Mouse (Mus musculus): ENCODE measurements around the gene Rab34. TPM values are rescaled to one million over a fixed set of nuclear protein-coding genes. Genes with fewer than 3 reads are reported as not detected.

Rab34 gene
- total and polyA plus RNA-seq, 3 experiments: 8.2 to 17.2 (median 9.8) TPM

GRCm38 (mm10) chr11:78207190-78207589 is 19.0 kb downstream of the Rab34 start:
- WGBS: 89% methylated on average over 7 of the region's 7 CpGs

DNA sequence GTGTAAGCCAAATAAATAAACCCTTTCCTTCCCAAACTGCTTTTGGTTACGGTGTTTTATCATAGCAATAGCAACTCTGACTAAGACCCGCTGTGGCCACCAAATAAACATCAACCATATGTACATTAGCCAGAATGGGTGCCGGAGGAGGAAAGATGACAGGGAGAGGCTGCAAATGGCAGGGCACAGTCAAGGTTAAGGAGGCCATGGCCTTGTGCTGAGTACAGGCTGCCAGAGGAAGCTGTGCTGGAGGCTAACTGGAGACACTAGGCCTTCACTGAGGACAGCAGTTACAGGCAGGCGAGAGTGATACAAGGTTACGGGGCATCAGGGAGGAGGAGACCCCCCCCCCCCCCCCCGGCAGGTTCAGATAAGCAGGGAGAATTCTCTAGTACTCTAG is 21.7 kb downstream of the Rab34 start:
- no peak overlapping the region for H3K27ac ChIP-seq
- H3K4me3 ChIP-seq: no peak overlapping the region
- TF ChIP-seq CTCF (IDR thresholded peaks at IDR 0.05) (no peak), EP300 (IDR thresholded peaks at IDR 0.05; ENCODE audit: insufficient read depth, low read depth, low read length) (no peak), POLR2A (IDR thresholded peaks at IDR 0.05; ENCODE audit: insufficient read depth, low read depth, low read length) (no peak)
- no peaks in the 10 kb centered on the region for H3K79me2 ChIP-seq (replicated peaks; ENCODE audit: control insufficient read depth, insufficient read depth, low read length)
- peaks cover 2% of the 10 kb centered on the region; the same call in 1 of the 2 replicates for H3K4me1 ChIP-seq (ENCODE audit: control insufficient read depth, insufficient read depth, low read length)
- DNase-seq: no peak
- 81% methylated on average over 6 of the region's 6 CpGs for WGBS
- no peaks in the 10 kb centered on the region for H3K27me3 ChIP-seq (ENCODE audit: control insufficient read depth, insufficient read depth, low read length)
- H3K36me3 ChIP-seq (ENCODE audit: control insufficient read depth, insufficient read depth, low read length): no peaks in the 10 kb centered on the region
- intact Hi-C loops (cut with DNase I): no loop called here
- H3K9ac ChIP-seq (ENCODE audit: low read depth, low read length): no peak overlapping the region

More at GRCm38 (mm10) chr11:78207190-78207589, 19.0 kb downstream of the Rab34 start:
- H3K9ac ChIP-seq (ENCODE audit: low read depth, low read length): no peak overlapping the region
- intact Hi-C loops (cut with DNase I): no loop called here
- H3K27me3 ChIP-seq (ENCODE audit: control insufficient read depth, insufficient read depth, low read length): no peaks in the 10 kb centered on the region
- TF ChIP-seq POLR2A (IDR thresholded peaks at IDR 0.05; ENCODE audit: insufficient read depth, low read depth, low read length) (no peak), EP300 (IDR thresholded peaks at IDR 0.05; ENCODE audit: insufficient read depth, low read depth, low read length) (no peak)
- no peak overlapping the region for H3K4me3 ChIP-seq
- DNase-seq: no peak
- no peaks in the 10 kb centered on the region for H3K79me2 ChIP-seq (replicated peaks; ENCODE audit: control insufficient read depth, insufficient read depth, low read length)
- no peaks in the 10 kb centered on the region for H3K36me3 ChIP-seq (ENCODE audit: control insufficient read depth, insufficient read depth, low read length)
- H3K27ac ChIP-seq: no peak overlapping the region
- peaks cover 2% of the 10 kb centered on the region; the same call in 1 of the 2 replicates for H3K4me1 ChIP-seq (ENCODE audit: control insufficient read depth, insufficient read depth, low read length)

GRCm38 (mm10) chr11:78210615-78211014 is 22.4 kb downstream of the Rab34 start:
- Histone ChIP-seq H3K27me3 (ENCODE audit: control insufficient read depth, insufficient read depth, low read length) (no peaks in the 10 kb centered on the region), H3K79me2 (replicated peaks; ENCODE audit: control insufficient read depth, insufficient read depth, low read length) (no peaks in the 10 kb centered on the region), H3K9ac (ENCODE audit: low read depth, low read length) (no peak overlapping the region), H3K4me1 (ENCODE audit: control insufficient read depth, insufficient read depth, low read length) (peaks cover 2% of the 10 kb centered on the region; the same call in 1 of the 2 replicates), H3K36me3 (ENCODE audit: control insufficient read depth, insufficient read depth, low read length) (no peaks in the 10 kb centered on the region), H3K27ac (no peak overlapping the region), H3K4me3 (no peak overlapping the region)
- DNase-seq: no peak
- intact Hi-C loops (cut with DNase I): no loop called here
- TF ChIP-seq EP300 (IDR thresholded peaks at IDR 0.05; ENCODE audit: insufficient read depth, low read depth, low read length): 0 out of 2 replicates have a peak, but pooled peaks have one; percentile 69
- no peak for TF ChIP-seq CTCF (IDR thresholded peaks at IDR 0.05)
- WGBS: 48% methylated on average over 7 of the region's 7 CpGs

- Histone ChIP-seq H3K27me3 (ENCODE audit: control insufficient read depth, insufficient read depth, low read length) (no peaks in the 10 kb centered on the region), H3K9ac (ENCODE audit: low read depth, low read length) (no peak overlapping the region), H3K36me3 (ENCODE audit: control insufficient read depth, insufficient read depth, low read length) (no peaks in the 10 kb centered on the region), H3K4me1 (ENCODE audit: control insufficient read depth, insufficient read depth, low read length) (peaks cover 2% of the 10 kb centered on the region; the same call in 1 of the 2 replicates), H3K4me3 (no peak overlapping the region), H3K27ac (no peak overlapping the region), H3K79me2 (replicated peaks; ENCODE audit: control insufficient read depth, insufficient read depth, low read length) (no peaks in the 10 kb centered on the region)
- TF ChIP-seq POLR2A (IDR thresholded peaks at IDR 0.05; ENCODE audit: insufficient read depth, low read depth, low read length) (no peak), EP300 (IDR thresholded peaks at IDR 0.05; ENCODE audit: insufficient read depth, low read depth, low read length) (no peak), CTCF (IDR thresholded peaks at IDR 0.05) (no peak)
- 87% methylated on average over 5 of the region's 5 CpGs for WGBS
- intact Hi-C loops (cut with DNase I): no loop called here
- DNase-seq: no peak
These were observed 23.3 kb downstream of the Rab34 start for GRCm38 (mm10) chr11:78211513-78211912.

GRCm38 (mm10) chr11:78213086-78213817 is 25.0 kb downstream of the Rab34 start:
- peak in 1 of 2 experiments; percentile 35 for DNase-seq

DNA sequence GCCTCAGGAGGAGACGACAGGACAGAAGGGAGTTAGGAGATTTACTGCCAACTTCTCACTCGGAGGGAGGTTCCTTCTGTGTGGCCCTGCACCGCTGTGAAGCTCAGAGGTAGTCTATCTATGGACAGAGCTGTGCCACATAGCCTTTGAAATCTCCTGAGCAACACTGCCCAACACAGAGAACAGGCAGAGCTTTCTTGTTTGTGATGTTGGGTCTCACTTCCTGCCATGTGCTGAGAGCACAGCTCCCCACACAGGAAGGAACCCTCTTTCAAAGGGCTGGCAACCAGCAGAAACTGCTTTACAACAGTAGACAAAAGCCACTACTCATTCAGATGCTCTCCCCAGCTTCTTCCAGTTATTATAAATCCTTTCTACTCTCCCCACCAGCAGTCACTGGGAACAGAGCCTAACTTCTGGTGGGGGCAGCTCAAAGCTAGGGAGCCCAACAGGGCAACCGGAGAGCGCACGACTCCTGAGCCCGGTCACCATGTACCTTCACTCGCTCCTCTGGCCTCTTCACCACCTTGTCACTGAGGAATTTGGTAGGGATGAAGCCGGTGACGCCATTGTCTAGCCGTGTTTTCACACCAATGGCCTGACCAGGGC is 27.6 kb downstream of the Rab34 start:
- DNase-seq: no peak
- 90% methylated on average over 11 of the region's 11 CpGs for WGBS
- H3K27ac ChIP-seq: no peak overlapping the region
- TF ChIP-seq CTCF (IDR thresholded peaks at IDR 0.05) (no peak), EP300 (IDR thresholded peaks at IDR 0.05; ENCODE audit: insufficient read depth, low read depth, low read length) (no peak), POLR2A (IDR thresholded peaks at IDR 0.05; ENCODE audit: insufficient read depth, low read depth, low read length) (no peak)
- no peak overlapping the region for H3K4me3 ChIP-seq
- no peak overlapping the region for H3K9ac ChIP-seq (ENCODE audit: low read depth, low read length)
- H3K79me2 ChIP-seq (replicated peaks; ENCODE audit: control insufficient read depth, insufficient read depth, low read length): no peaks in the 10 kb centered on the region
- no peaks in the 10 kb centered on the region for H3K4me1 ChIP-seq (ENCODE audit: control insufficient read depth, insufficient read depth, low read length)
- intact Hi-C loops (cut with DNase I): no loop called here
- no peaks in the 10 kb centered on the region for H3K36me3 ChIP-seq (ENCODE audit: control insufficient read depth, insufficient read depth, low read length)
- no peaks in the 10 kb centered on the region for H3K27me3 ChIP-seq (ENCODE audit: control insufficient read depth, insufficient read depth, low read length)

More at GRCm38 (mm10) chr11:78213086-78213817, 25.0 kb downstream of the Rab34 start:
- no peak overlapping the region for H3K9ac ChIP-seq (ENCODE audit: low read depth, low read length)
- intact Hi-C loops (cut with DNase I): no loop called here
- H3K36me3 ChIP-seq (ENCODE audit: control insufficient read depth, insufficient read depth, low read length): no peaks in the 10 kb centered on the region
- TF ChIP-seq EP300 (IDR thresholded peaks at IDR 0.05; ENCODE audit: insufficient read depth, low read depth, low read length): no peak
- TF ChIP-seq POLR2A (IDR thresholded peaks at IDR 0.05; ENCODE audit: insufficient read depth, low read depth, low read length): no peak
- no peak for TF ChIP-seq CTCF (IDR thresholded peaks at IDR 0.05)
- 87% methylated on average over 14 of the region's 14 CpGs for WGBS
- H3K79me2 ChIP-seq (replicated peaks; ENCODE audit: control insufficient read depth, insufficient read depth, low read length): no peaks in the 10 kb centered on the region
- peaks cover 2% of the 10 kb centered on the region; the same call in 1 of the 2 replicates for H3K4me1 ChIP-seq (ENCODE audit: control insufficient read depth, insufficient read depth, low read length)
- no peak overlapping the region for H3K27ac ChIP-seq
- H3K4me3 ChIP-seq: no peak overlapping the region
- no peaks in the 10 kb centered on the region for H3K27me3 ChIP-seq (ENCODE audit: control insufficient read depth, insufficient read depth, low read length)
